Mouse (Mus musculus) stomach, postnatal 0 days (tissue): Measurements from ENCODE around the gene Gramd1b.

Source experiments
- CTCF ChIP-seq: IDR thresholded peaks from 2 replicates; pipeline ENCODE4 v1.5.1; 2016; ENCODE audit warnings: antibody characterized with exemption, low read depth, mild to moderate bottlenecking, moderate library complexity
- EP300 ChIP-seq: optimal IDR thresholded peaks from 2 replicates; pipeline ENCODE3; 2016; ENCODE audit warnings: antibody characterized with exemption

GRCm38 (mm10) chr9:40317735-40318134 is 213.4 kb downstream of the Gramd1b start:
- no peak for TF ChIP-seq CTCF
- TF ChIP-seq EP300, result no peak
